Mouse (Mus musculus) liver, embryonic 14.5 days (tissue): ENCODE results near the gene Scmh1. TPM values are rescaled to one million over a fixed set of nuclear protein-coding genes. Genes with fewer than 3 reads are reported as not detected.
A peak's percentile ranks its signal among the peaks of the same experiment; 100 is the strongest.
"Not testable (repeated sequence)": the region's sequence is repeated elsewhere in the genome, so short reads cannot be mapped to it uniquely, and the experiment has no call there.

Experiments
- ATAC-seq: fragments of 200-750 bp; cut with Nextera tagmentation; 2 replicates; pipeline ENCODE4 v1.8.0; 2017; ENCODE audit warnings: moderate number of reproducible peaks, mild to moderate bottlenecking, moderate library complexity; ENCODE audit not compliant: insufficient read depth
- DNase-seq, 3 experiments: peaks; one replicate each; pipeline ENCODE4 v3.0.0-alpha.2; 2012 to 2013; ENCODE audit warnings: low read depth in 3 of 3, low spot score in 3 of 3
- H3K27ac ChIP-seq: fragments of 300-500 bp; sonication (generic); 2 replicates; pipeline ENCODE4 v1.5.1; 2014; ENCODE audit warnings: moderate library complexity, mild to moderate bottlenecking, control low read depth, inconsistent platforms
- H3K27me3 ChIP-seq: fragments of 300-500 bp; sonication (generic); 2 replicates; pipeline ENCODE4 v1.6.1; 2014; ENCODE audit warnings: mild to moderate bottlenecking, low read length, moderate library complexity; ENCODE audit not compliant: control insufficient read depth, insufficient read depth
- H3K36me3 ChIP-seq: fragments of 300-500 bp; sonication (generic); replicated peaks from 2 replicates; pipeline ENCODE4 v1.6.1; 2014; ENCODE audit warnings: low read depth; ENCODE audit not compliant: control insufficient read depth, insufficient read depth
- H3K4me1 ChIP-seq, 2 experiments: fragments of 200-500 bp in 1 of 2; fragments of 300-500 bp in 1 of 2; sonication (generic) in 1 of 2; replicated peaks; 2 replicates each; pipeline ENCODE4 v1.6.1; 2012 to 2014; ENCODE audit warnings: antibody characterized with exemption in 1 of 2, inconsistent platforms in 1 of 2, low read length in 1 of 2; ENCODE audit not compliant: control insufficient read depth in 2 of 2, insufficient read depth in 2 of 2
- H3K4me2 ChIP-seq: fragments of 300-500 bp; sonication (generic); 2 replicates; pipeline ENCODE4 v1.6.1; 2014; ENCODE audit warnings: low read depth, mild to moderate bottlenecking, control low read depth, moderate library complexity
- H3K4me3 ChIP-seq, 2 experiments: fragments of 200-500 bp in 1 of 2; fragments of 300-500 bp in 1 of 2; sonication (generic) in 1 of 2; 2 replicates each; pipeline ENCODE4 v1.5.1; 2012 to 2014; ENCODE audit warnings: low read depth in 2 of 2, low read length in 2 of 2, mild to moderate bottlenecking in 2 of 2, control low read depth in 1 of 2, inconsistent platforms in 1 of 2, moderate library complexity in 1 of 2; ENCODE audit not compliant: insufficient read depth in 1 of 2
- H3K9ac ChIP-seq: fragments of 300-500 bp; sonication (generic); replicated peaks from 2 replicates; pipeline ENCODE4 v1.6.1; 2014; ENCODE audit warnings: mild to moderate bottlenecking, control low read depth, moderate library complexity
- H3K9me3 ChIP-seq: fragments of 300-500 bp; sonication (generic); 2 replicates; pipeline ENCODE4 v1.6.1; 2016; ENCODE audit warnings: low read length, mixed read lengths; ENCODE audit not compliant: control insufficient read depth
- CTCF ChIP-seq: IDR thresholded peaks from 2 replicates; pipeline ENCODE4 v1.5.1; 2016; ENCODE audit warnings: antibody characterized with exemption, low read depth, control low read depth
- EP300 ChIP-seq: IDR thresholded peaks from 2 replicates; pipeline ENCODE4 v1.6.1; 2016; ENCODE audit warnings: antibody characterized with exemption, low read depth
- WGBS: fragments of 180-500 bp; shearing (Covaris S2); extraction: QIAGEN DNeasy Blood & Tissue Kit; methylation state at CpG from one replicate; pipeline ENCODE4 v1.1.7; 2014; ENCODE audit not compliant: insufficient replicate concordance; 5-methylcytosine and 5-hydroxymethylcytosine counted together
- polyA plus RNA-seq, 2 experiments: library from polyadenylated mRNA; depleted of rRNA in 1 of 2; stranded (reverse) in 1 of 2; unstranded in 1 of 2; fragments of >200 nt; fragmentation: Nextera tagmentation in 1 of 2; extraction: Ambion mirVana in 1 of 2; gene quantifications; 2 replicates each; pipeline versions ENCODE4 v1.2.1 to v1.2.3; 2012 to 2014

Gene Scmh1
- polyA plus RNA-seq, 2 experiments: 11.0 to 12.3 TPM

DNA sequence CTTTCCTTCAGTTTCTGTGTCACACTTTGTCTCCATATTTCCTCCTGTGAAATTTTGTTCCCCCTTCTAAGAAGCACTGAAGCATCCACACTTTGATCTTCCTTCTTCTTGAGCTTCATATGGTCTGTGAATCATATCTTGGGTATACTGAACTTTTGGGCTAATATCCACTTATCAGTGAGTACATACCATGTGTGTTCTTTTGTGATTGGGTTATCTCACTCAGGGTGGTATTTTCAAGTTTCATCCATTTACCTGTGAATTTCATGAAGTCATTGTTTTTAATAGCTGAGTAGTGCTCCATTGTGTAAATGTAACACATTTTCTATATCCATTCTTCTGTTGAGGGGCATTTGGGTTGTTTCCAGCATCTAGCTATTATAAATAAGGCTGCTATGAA lies 3.0 kb upstream of the Scmh1 start:
- not testable (repeated sequence) for DNase-seq, H3K4me3 ChIP-seq, H3K27me3 ChIP-seq, H3K9me3 ChIP-seq, H3K36me3 ChIP-seq, H3K9ac ChIP-seq, H3K27ac ChIP-seq
- Histone ChIP-seq H3K4me1 (peaks cover 20 to 30% of the 10 kb centered on the region in 2 experiments), H3K4me2 (peak overlapping the region; percentile 13; the same call in 1 of the 2 replicates)
- peak; percentile 78 for TF ChIP-seq EP300
- ATAC-seq: peak; percentile 32; the same call in 1 of the 2 replicates

DNA sequence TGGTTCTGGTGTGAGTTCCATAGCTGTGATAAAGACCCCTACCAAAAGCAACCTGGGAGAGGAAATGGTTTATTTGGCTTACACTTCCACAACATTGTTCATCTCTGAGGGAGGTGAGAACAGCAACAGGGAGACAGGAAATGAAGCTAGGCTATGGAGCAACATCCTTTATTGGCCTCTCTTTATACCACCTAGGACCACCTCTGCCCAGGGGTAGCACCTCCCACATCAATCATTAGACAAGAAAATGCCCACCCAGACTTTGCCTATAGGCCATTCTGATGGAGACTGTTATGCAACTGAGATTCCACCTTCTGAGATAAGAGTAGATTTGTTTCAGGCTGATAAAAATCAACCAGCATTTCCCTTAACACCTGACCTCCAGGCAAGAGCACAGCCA lies 834 bp upstream of the Scmh1 start:
- Histone ChIP-seq H3K27me3 (no peaks in the 10 kb centered on the region), H3K4me2 (peak overlapping the region; percentile 78), H3K36me3 (no peaks in the 10 kb centered on the region), H3K27ac (no peak overlapping the region), H3K4me1 (peaks cover 25 to 34% of the 10 kb centered on the region in 2 experiments), H3K4me3 (peak overlapping the region in 1 of 2 experiments; percentile 96; a peak in 2 of 4 replicates), H3K9me3 (no peaks in the 10 kb centered on the region), H3K9ac (no peak overlapping the region; the same call in 1 of the 2 replicates)
- ATAC-seq (no peak), DNase-seq (no peak)
- TF ChIP-seq CTCF (no peak), EP300 (no peak)

DNA sequence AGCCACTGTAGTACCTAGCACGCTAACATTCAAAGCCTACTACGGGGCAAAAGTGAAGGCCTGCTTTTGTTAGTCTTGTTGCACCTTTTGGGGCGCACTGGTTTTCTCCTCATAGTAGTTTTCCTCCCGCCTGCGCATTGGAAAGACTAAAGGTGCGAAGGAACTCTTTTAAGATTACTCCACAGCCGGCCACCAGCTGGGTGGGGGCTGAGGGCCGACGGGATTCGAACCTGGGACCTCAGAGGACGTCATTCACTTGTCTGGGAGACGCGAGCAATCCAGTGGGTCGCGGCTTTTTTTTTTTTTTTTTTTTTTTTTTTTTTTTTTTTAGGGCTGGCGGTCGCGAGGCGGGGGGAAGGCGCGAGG lies 320 bp upstream of the Scmh1 start:
- ATAC-seq (no peak), DNase-seq (no peak)
- Histone ChIP-seq H3K4me3 (peak overlapping the region; percentile 86 to 96), H3K27me3 (no peaks in the 10 kb centered on the region), H3K27ac (no peak overlapping the region), H3K9ac (peak overlapping the region; percentile 93), H3K36me3 (no peaks in the 10 kb centered on the region), H3K4me1 (peaks cover 25 to 34% of the 10 kb centered on the region in 2 experiments), H3K9me3 (no peaks in the 10 kb centered on the region), H3K4me2 (peak overlapping the region; percentile 78)
- TF ChIP-seq EP300: no peak
- TF ChIP-seq CTCF: no peak
- 9% methylated on average over 21 of the region's 21 CpGs for WGBS

DNA sequence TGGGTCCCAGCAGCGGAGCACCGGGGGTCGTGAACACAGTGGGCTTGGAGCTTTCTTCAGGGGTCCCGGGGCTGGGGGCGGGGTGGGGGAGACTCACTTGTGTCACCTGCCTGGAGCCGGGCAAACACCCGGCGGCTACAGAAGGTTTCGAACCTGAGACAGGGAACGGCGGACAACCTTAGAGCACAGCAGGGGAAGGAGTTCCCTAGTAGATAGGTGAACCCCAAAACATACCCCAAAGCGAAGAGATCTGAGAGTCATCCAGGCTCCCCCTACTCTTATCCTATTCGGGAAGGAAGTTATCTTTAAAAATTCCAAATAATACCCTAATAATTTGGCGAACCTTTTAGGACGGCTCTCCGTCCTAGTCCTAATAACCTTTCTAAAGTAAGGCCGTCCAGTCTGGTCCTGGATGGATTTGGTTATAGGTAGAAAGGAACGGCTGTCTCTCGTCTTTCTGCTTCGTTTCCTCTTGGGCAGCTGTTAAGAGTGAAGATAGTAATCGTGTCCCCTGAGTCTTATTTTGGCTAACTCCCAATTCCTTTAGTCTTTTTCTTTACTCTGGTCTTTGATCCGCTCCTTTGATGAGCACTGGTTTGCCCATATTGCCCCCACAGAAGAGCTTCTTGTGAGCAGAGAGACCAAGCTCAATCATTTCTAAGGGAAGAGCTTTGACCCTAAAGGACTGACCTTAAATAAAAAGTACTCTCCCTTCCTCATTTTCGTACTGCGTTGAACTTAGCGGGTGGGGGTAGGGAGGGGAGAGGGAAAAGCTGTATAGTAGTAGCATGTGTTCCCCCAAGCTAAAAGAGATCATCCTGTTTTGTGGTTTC lies 941 bp downstream of the Scmh1 start:
- H3K4me2 ChIP-seq: peak overlapping the region; percentile 78
- peak overlapping the region; percentile 86 to 96 for H3K4me3 ChIP-seq
- peaks cover 25 to 34% of the 10 kb centered on the region in 2 experiments for H3K4me1 ChIP-seq
- H3K27me3 ChIP-seq: no peaks in the 10 kb centered on the region
- peak overlapping the region; percentile 93 for H3K9ac ChIP-seq
- H3K36me3 ChIP-seq: no peaks in the 10 kb centered on the region
- peak; percentile 52 for ATAC-seq
- no peak for TF ChIP-seq EP300
- no peak for TF ChIP-seq CTCF
- H3K27ac ChIP-seq: peak overlapping the region; percentile 43
- no peaks in the 10 kb centered on the region for H3K9me3 ChIP-seq
- peak in 1 of 3 experiments; percentile 16 for DNase-seq
- 3% methylated on average over 25 of the region's 25 CpGs for WGBS

DNA sequence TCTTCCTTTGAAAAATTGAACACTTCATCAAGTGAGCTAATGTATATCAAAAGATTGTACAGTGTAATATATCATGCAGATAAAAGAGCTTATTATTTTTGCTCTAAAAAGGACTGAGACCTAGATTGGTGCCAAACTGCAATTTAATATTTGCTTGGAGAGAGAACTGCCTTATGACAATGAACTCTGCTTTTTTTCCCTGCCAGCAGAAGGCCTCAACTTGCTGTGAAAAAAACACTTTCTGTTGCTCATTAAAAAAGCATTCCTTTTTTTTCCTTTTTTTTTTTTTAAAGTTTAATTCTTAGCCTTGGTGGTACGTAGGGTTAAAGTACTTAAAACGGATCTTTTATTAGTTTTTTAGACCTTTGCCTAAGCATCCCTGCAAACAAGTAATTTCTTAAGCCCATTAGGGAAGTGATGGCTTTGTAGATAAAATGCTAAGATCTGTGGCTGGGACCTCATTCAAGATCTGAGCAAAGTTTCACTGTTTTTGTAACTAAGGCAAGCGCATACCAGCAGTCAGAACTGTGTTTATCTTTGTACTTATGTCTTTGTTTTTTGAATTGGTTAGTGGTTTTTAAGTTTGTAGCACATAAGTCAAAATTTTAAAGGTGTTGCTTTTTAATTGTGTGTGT lies 1.7 kb downstream of the Scmh1 start:
- H3K9ac ChIP-seq: peak overlapping the region; percentile 93

More for the DNA sequence above, 1.7 kb downstream of the Scmh1 start:
- WGBS: 31% methylated on average over 3 of the region's 3 CpGs
- TF ChIP-seq EP300: no peak
- TF ChIP-seq CTCF: no peak
- no peak overlapping the region; the same call in 1 of the 2 replicates for H3K27ac ChIP-seq
- H3K27me3 ChIP-seq: no peaks in the 10 kb centered on the region
- peak overlapping the region in 1 of 2 experiments; percentile 96; a peak in 2 of 4 replicates for H3K4me3 ChIP-seq
- H3K36me3 ChIP-seq: no peaks in the 10 kb centered on the region
- no peak for DNase-seq
- H3K4me2 ChIP-seq: peak overlapping the region; percentile 78
- H3K4me1 ChIP-seq: peaks cover 21 to 28% of the 10 kb centered on the region in 2 experiments
- no peaks in the 10 kb centered on the region for H3K9me3 ChIP-seq
- no peak for ATAC-seq
